Mouse (Mus musculus) midbrain, postnatal 0 days (tissue): ENCODE results near the gene Ktn1. TPM values are rescaled to one million over a fixed set of nuclear protein-coding genes. Genes with fewer than 3 reads are reported as not detected.

Experiments
- ATAC-seq: fragments of 200-750 bp; cut with Nextera tagmentation; 2 replicates; pipeline ENCODE4 v1.8.0; 2017; ENCODE audit warnings: moderate number of reproducible peaks, mild to moderate bottlenecking, moderate TSS enrichment, moderate library complexity; ENCODE audit not compliant: low FRiP score
- DNase-seq: peaks from one replicate; pipeline ENCODE4 v3.0.0-alpha.2; 2015; ENCODE audit warnings: low spot score
- H3K27ac ChIP-seq: fragments of 300-500 bp; sonication (generic); 2 replicates; pipeline ENCODE4 v1.5.1; 2014; ENCODE audit warnings: low read depth, mild to moderate bottlenecking, low read length, mixed read lengths
- H3K27me3 ChIP-seq: fragments of 300-500 bp; sonication (generic); 2 replicates; pipeline ENCODE4 v1.6.1; 2014; ENCODE audit warnings: low read length, control low read depth, mixed read lengths; ENCODE audit not compliant: insufficient read depth
- H3K36me3 ChIP-seq: fragments of 300-500 bp; sonication (generic); 2 replicates; pipeline ENCODE4 v1.6.1; 2014; ENCODE audit warnings: low read length, control low read depth, mixed read lengths; ENCODE audit not compliant: insufficient read depth
- H3K4me1 ChIP-seq: fragments of 300-500 bp; sonication (generic); 2 replicates; pipeline ENCODE4 v1.6.1; 2014; ENCODE audit warnings: mild to moderate bottlenecking, control low read depth, antibody characterized with exemption, low read length, mixed read lengths; ENCODE audit not compliant: insufficient read depth
- H3K4me2 ChIP-seq: fragments of 300-500 bp; sonication (generic); 2 replicates; pipeline ENCODE4 v1.6.1; 2014; ENCODE audit warnings: low read depth, mild to moderate bottlenecking, low read length, mixed read lengths; ENCODE audit not compliant: poor library complexity, severe bottlenecking
- H3K4me3 ChIP-seq: fragments of 300-500 bp; sonication (generic); 2 replicates; pipeline ENCODE4 v1.5.1; 2014; ENCODE audit warnings: low read depth, mild to moderate bottlenecking, low read length, moderate library complexity
- H3K9ac ChIP-seq: fragments of 300-500 bp; sonication (generic); replicated peaks from 2 replicates; pipeline ENCODE4 v1.6.1; 2014; ENCODE audit warnings: mild to moderate bottlenecking, low read length, moderate library complexity, mixed read lengths; ENCODE audit not compliant: poor library complexity, severe bottlenecking
- H3K9me3 ChIP-seq: fragments of 300-500 bp; sonication (generic); 2 replicates; pipeline ENCODE4 v1.6.1; 2016; ENCODE audit warnings: low read length, control low read depth
- CTCF ChIP-seq: IDR thresholded peaks from 2 replicates; pipeline ENCODE4 v1.5.1; 2016; ENCODE audit warnings: antibody characterized with exemption, mild to moderate bottlenecking
- WGBS: fragments of 180-500 bp; shearing (Covaris S2); extraction: QIAGEN DNeasy Blood & Tissue Kit; methylation state at CpG from one replicate; pipeline ENCODE4 v1.1.7; 2014; 5-methylcytosine and 5-hydroxymethylcytosine counted together
- polyA plus RNA-seq: library from polyadenylated mRNA; unstranded; fragments of >200 nt; fragmentation: Nextera tagmentation; extraction: Ambion mirVana; gene quantifications from 2 replicates; pipeline ENCODE4 v1.2.1, GENCODE M21; 2015
- total RNA-seq: library from RNA; depleted of rRNA; stranded (reverse); fragments of >200 nt; gene quantifications from 2 replicates; pipeline ENCODE4 v1.2.3, GENCODE M21; 2014; rRNA removed

Gene Ktn1
- total RNA-seq, result 31.1 and 50.6 TPM in 2 replicates
- polyA plus RNA-seq, result 55.1 and 69.0 TPM in 2 replicates

DNA sequence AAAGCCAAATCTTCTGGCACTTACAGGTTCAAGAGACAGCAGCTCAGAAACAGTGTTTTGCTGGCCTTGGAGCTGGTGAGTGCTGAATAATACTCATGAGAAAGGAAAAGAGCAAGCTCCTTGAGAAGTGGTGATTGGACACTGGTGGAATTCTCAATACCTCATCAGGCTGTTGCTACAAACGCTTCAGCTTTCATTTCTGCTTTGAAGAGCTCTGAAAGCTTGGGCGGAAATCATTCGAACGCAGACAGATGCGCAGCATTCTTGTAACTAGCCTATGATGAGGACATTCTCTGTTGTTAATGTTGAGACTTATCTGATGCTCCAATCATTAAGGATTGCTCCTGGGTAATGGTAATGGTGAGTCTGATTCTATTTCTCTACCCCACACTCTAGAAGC is at the start of gene Ktn1:
Gene Ktn1, plus strand, starts transcription at position 231 of the 400 bp plus-strand sequence.
- no peaks in the 10 kb centered on the region for H3K9me3 ChIP-seq
- peak within 1 kb of the TSS; percentile 79 for H3K4me2 ChIP-seq
- H3K9ac ChIP-seq, result peak within 1 kb of the TSS; percentile 92
- H3K4me3 ChIP-seq, result peak within 1 kb of the TSS; percentile 98
- no peak for TF ChIP-seq CTCF
- H3K4me1 ChIP-seq, result 0 out of 2 replicates have a peak, but pooled peaks cover 3% of the 10 kb centered on the region
- WGBS, result 53% methylated on average over 5 of the region's 5 CpGs
- ATAC-seq (no peak), DNase-seq (no peak)
- H3K27ac ChIP-seq, result peak within 1 kb of the TSS; percentile 82
- no peaks in the 10 kb centered on the region for H3K36me3 ChIP-seq
- H3K27me3 ChIP-seq, result no peaks in the 10 kb centered on the region

DNA sequence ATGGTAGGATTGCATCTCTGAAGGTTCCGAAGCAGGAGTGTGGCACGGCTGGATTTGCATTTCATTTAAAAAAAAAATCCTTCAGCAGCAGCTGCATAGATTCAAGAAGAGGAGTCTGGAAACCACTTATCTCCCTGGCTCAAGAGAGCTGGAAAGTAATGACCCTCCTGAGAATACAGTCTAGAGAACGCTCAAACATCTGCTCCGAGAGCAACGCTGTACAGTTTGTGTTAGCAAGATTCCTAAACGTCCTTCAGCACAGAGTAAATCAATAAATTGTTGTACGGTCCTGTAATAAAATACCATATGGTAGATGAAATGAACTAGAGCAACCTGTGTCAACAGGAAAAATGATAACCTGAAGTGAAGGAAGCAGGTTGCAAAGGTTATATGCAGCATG is 35.0 kb upstream of the Ktn1 start:
- H3K36me3 ChIP-seq, result no peaks in the 10 kb centered on the region
- no peak overlapping the region for H3K4me2 ChIP-seq
- TF ChIP-seq CTCF, result no peak
- ATAC-seq (no peak), DNase-seq (peak; percentile 25)
- no peaks in the 10 kb centered on the region for H3K27me3 ChIP-seq
- H3K9ac ChIP-seq, result no peak overlapping the region
- no peaks in the 10 kb centered on the region for H3K9me3 ChIP-seq
- H3K4me3 ChIP-seq, result no peak overlapping the region
- no peak overlapping the region for H3K27ac ChIP-seq
- 70% methylated on average over 7 of the region's 7 CpGs for WGBS
- no peaks in the 10 kb centered on the region for H3K4me1 ChIP-seq

DNA sequence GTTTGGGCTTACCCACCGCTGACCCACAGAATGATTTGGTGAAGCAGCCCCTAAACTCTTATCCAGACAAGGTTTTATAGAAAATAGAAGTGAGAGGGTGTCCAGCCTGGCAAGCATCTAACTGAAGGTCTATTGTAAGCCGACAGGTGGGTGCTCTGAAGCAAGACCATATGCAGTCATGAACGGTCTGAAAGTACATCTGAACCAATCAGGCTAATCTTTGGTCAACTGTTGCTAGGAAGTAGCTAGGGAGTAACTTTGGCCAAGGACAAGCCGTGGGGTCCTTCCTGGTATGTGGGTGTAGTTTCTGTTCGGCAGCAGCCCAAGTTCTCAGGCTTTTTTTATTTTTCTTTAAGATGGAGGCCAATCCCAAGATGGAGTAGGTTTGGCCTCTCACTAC is 29.4 kb upstream of the Ktn1 start:
- Histone ChIP-seq H3K4me3 (no peak overlapping the region), H3K27me3 (no peaks in the 10 kb centered on the region), H3K4me2 (no peak overlapping the region), H3K36me3 (no peaks in the 10 kb centered on the region), H3K4me1 (no peaks in the 10 kb centered on the region), H3K9ac (no peak overlapping the region), H3K27ac (no peak overlapping the region), H3K9me3 (no peaks in the 10 kb centered on the region)
- no peak for TF ChIP-seq CTCF
- WGBS, result 84% methylated on average over 5 of the region's 5 CpGs
- no peak for DNase-seq
- no peak for ATAC-seq

DNA sequence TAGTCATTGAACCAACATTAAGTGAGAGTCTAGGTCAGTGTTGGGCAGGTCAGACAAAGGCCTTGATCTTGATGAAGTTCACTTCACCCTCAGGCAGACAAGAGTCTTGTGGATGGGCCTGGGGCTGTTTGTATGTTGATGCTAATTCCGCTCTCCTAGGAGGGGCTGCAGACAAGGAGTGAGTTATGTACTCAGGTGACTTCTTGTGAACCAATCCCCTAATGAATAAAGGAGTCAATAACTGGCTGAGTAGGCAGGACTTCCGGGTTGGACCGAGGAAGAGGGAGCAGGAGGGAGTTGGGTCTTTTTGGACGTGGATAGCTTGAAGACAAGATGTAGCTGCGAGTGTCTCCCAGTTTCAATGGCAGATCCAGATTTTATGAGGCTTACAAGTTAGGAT is 26.3 kb upstream of the Ktn1 start:
- 85% methylated on average over 5 of the region's 5 CpGs for WGBS
- Histone ChIP-seq H3K9ac (no peak overlapping the region), H3K27me3 (no peaks in the 10 kb centered on the region), H3K36me3 (no peaks in the 10 kb centered on the region), H3K27ac (no peak overlapping the region), H3K4me3 (no peak overlapping the region), H3K4me1 (no peaks in the 10 kb centered on the region), H3K9me3 (no peaks in the 10 kb centered on the region), H3K4me2 (no peak overlapping the region)
- DNase-seq (no peak), ATAC-seq (no peak)
- TF ChIP-seq CTCF, result no peak

DNA sequence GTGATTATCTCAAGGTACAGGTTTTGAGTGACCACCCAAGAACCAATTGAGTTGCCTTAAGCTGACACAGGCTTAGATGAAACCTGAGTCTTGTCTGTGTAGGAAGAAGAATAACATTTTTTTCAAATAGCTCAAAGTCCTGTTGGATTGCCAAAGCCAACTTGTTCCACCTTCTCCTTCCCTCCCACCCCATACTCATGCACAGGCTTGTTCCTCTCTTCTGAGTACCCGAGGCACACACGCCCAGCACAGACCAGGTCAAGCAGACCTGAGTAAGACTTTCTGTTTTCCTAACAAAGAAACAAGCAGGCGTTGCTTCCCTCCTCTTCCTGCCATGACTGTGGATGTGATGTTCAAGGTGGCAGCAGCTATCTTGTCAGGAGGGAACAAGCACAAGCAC is 23.4 kb upstream of the Ktn1 start:
- Histone ChIP-seq H3K4me1 (no peaks in the 10 kb centered on the region), H3K27me3 (no peaks in the 10 kb centered on the region), H3K36me3 (no peaks in the 10 kb centered on the region), H3K4me3 (no peak overlapping the region), H3K9me3 (no peaks in the 10 kb centered on the region), H3K27ac (no peak overlapping the region), H3K9ac (no peak overlapping the region), H3K4me2 (no peak overlapping the region)
- WGBS, result 70% methylated on average over 3 of the region's 3 CpGs
- no peak for TF ChIP-seq CTCF
- no peak for ATAC-seq
- DNase-seq, result no peak

DNA sequence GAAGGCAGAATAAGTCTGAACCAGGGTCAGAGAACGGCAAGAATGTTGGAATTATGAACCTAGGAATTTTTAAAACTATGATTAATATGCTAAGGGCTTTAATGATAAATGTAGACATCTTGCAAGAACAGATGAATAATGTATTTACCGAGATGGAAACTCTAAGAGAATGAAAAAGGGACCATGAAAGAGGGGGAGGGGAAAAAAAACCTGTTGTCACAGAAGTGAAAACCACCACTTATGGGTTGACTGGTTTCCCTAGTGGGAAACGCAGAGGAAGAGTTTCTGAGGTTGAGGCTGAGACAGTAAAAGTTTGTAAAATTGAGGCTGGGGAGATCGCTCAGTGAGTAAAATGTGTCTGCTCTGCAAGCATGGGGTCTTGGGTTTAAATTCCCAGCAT is 22.1 kb upstream of the Ktn1 start:
- no peak for DNase-seq
- H3K9me3 ChIP-seq, result no peaks in the 10 kb centered on the region
- TF ChIP-seq CTCF, result no peak
- no peak overlapping the region for H3K4me3 ChIP-seq
- no peak overlapping the region for H3K4me2 ChIP-seq
- WGBS, result 94% methylated on average over 4 of the region's 4 CpGs
- no peaks in the 10 kb centered on the region for H3K4me1 ChIP-seq
- no peaks in the 10 kb centered on the region for H3K36me3 ChIP-seq
- no peak for ATAC-seq
- no peaks in the 10 kb centered on the region for H3K27me3 ChIP-seq
- H3K27ac ChIP-seq, result no peak overlapping the region
- no peak overlapping the region for H3K9ac ChIP-seq
